Mouse (Mus musculus) ES-Bruce4 (cell line): ENCODE data around the gene Ldlrad3.

Experiments
- CTCF ChIP-seq: IDR thresholded peaks from one replicate; pipeline ENCODE4 v1.8.1; 2011; ENCODE audit warnings: low read depth, low read length
- POLR2A ChIP-seq: IDR thresholded peaks from one replicate; pipeline ENCODE4 v1.8.1; 2011; ENCODE audit warnings: low read length; ENCODE audit not compliant: insufficient read depth

GRCm38 (mm10) chr2:102036665-102037511, 149.3 kb downstream of the Ldlrad3 start:
- TF ChIP-seq CTCF, result no peak
- no peak for TF ChIP-seq POLR2A
